Mouse (Mus musculus) hindbrain, embryonic 10.5 days (tissue): ENCODE data around the gene Mtg2. TPM values are rescaled to one million over a fixed set of nuclear protein-coding genes. Genes with fewer than 3 reads are reported as not detected.

Source experiments
- polyA plus RNA-seq: library from polyadenylated mRNA; unstranded; fragments of >200 nt; fragmentation: Nextera tagmentation; extraction: Ambion mirVana; gene quantifications from 2 replicates; pipeline ENCODE4 v1.2.1, GENCODE M21; 2016

Mtg2 gene
- polyA plus RNA-seq, 1 experiment from 2014 or later, result 33.9 TPM

Other genes starting within 250 kb of the Mtg2 start
- gene Taf4, start 93.9 kb upstream of the Mtg2 start, polyA plus RNA-seq, result 3.7 and 4.4 TPM in 2 replicates
- 9.4 and 12.9 TPM in 2 replicates for gene Lsm14b, start 45.6 kb upstream of the Mtg2 start, polyA plus RNA-seq
- 794 and 830 TPM in 2 replicates for gene Psma7, start 28.2 kb upstream of the Mtg2 start, polyA plus RNA-seq
- 10.0 and 14.7 TPM in 2 replicates for gene Ss18l1, start 28.1 kb upstream of the Mtg2 start, polyA plus RNA-seq
- 1.5 and 4.2 TPM in 2 replicates for gene Hrh3, start 33.9 kb downstream of the Mtg2 start, polyA plus RNA-seq
- gene Osbpl2, start 48.7 kb downstream of the Mtg2 start, polyA plus RNA-seq, result 29.0 and 42.2 TPM in 2 replicates
- 278 and 297 TPM in 2 replicates for gene Adrm1, start 100.9 kb downstream of the Mtg2 start, polyA plus RNA-seq
- gene Lama5, start 155.3 kb downstream of the Mtg2 start, polyA plus RNA-seq, result 7.2 and 10.8 TPM in 2 replicates
- gene Rps21, start 186.8 kb downstream of the Mtg2 start, polyA plus RNA-seq, result 440 and 510 TPM in 2 replicates
- 12.6 and 16.0 TPM in 2 replicates for gene Cables2, start 202.9 kb downstream of the Mtg2 start, polyA plus RNA-seq
- 0.18 and 0.55 TPM in 2 replicates for gene Rbbp8nl, start 219.3 kb downstream of the Mtg2 start, polyA plus RNA-seq